Mouse (Mus musculus) cerebellum, postnatal 10 days (tissue): ENCODE data around the gene Pias3.
"Not testable (repeated sequence)": the region's sequence is repeated elsewhere in the genome, so short reads cannot be mapped to it uniquely, and the experiment has no call there.

Experiments used
- DNase-seq, 2 experiments: peaks; one replicate each; pipeline ENCODE4 v3.0.0; 2021; ENCODE audit warnings: mixed read lengths in 2 of 2

Gene Pias3

GRCm38 (mm10) chr3:96696198-96696765 is at the start of gene Pias3:
Pias3 (plus strand) TSS chr3:96696384.
- DNase-seq, result peak; percentile 69 to 82

DNA sequence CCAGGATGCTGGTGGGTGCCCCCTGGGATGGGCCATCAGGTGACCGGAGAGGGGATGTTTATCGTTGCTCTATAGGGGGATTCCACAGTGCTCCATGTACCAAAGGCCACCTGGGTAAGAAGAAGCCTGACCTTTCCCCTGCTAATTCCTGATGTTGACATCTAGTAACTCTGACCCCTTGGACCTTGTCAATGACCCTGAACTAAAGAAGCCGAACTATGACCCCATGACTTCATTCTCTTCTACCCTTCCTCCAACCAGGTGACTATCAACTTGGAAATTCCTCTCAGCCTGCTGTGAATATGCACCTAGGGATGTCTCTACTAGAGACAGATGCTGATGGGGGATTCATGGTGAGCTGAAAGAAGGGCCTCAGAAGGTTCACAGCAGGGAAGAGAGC is 48.8 kb upstream of the Pias3 start:
- no peak for DNase-seq

GRCm38 (mm10) chr3:96660901-96661300 is 35.3 kb upstream of the Pias3 start:
- DNase-seq, result no peak

DNA sequence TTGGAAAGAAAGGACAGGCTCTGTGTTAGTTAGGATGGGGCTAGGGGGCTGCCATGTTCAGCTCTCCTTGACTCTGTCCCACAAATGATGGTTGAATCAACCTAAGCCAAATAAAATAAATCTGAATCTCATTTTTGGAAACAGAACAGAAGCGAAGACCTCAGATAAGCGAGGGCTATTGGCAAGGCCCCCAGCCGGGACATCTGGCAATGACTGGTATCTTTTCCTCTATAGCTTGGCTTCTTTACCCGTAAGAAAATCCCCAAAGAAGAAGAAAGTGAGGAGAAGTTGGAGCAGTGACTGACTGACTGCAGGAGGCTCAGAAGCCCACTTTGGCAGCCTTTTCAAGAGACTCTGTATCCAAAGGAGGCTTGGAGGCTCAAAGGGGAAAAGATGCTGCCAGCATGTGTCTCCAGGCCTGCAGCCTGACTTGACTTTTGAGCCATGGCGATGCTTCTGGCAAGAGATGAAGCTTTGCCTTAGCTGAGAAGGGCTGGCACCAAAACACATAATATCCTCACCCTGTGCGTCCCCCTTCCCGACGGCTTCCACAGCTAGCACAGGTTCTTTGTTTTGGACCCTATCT is 33.4 kb upstream of the Pias3 start:
- DNase-seq, result peak; percentile 54 to 55

GRCm38 (mm10) chr3:96663432-96664239 is 32.5 kb upstream of the Pias3 start:
- peak; percentile 95 to 97 for DNase-seq

DNA sequence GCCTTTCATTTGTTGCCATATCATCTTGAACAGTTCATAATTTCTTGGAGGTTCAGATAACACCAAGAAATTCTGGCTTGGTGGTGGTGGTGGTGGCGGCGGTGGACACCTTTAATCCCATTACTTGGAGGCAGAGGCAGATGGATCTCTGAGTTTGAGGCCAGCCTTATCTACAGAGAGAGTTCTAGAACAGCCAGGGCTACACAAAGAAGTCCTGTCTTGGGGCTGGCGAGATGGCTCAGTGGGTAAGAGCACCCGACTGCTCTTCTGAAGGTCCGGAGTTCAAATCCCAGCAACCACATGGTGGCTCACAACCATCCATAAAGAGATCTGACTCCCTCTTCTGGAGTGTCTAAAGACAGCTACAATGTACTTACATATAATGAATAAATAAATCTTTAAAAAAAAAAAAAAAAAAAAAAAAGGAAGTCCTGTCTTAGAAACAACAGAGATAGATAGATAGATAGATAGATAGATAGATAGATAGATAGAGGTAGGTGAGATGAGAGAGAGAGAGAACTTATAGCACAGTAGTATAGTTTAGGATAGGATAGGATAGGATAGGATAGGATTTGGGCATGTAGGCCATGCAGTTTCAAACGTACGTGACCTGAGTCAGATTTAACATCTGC is 30.3 kb upstream of the Pias3 start:
- not testable (repeated sequence) for DNase-seq

GRCm38 (mm10) chr3:96666916-96667315 is 29.3 kb upstream of the Pias3 start:
- DNase-seq, result no peak

DNA sequence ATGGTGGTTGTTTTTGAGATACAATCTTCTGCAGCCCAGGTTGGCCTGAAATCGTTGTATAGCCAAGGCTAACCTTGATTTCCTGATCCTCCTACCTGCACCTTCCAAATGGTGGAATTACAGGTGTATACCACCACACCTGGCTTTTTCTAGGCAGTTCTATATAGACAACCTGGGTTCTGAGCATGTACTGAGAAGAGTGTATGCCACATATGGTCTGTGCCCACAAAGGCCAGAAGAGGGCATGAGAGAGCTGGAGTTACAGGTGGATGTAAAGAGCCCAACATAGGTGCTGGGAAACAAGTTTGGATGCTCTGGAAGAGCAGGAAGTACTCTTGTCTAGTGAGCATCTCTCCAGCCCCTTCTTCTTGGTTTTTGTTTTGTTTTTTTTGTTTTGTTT is 28.9 kb upstream of the Pias3 start:
- peak; percentile 22 to 32 for DNase-seq

DNA sequence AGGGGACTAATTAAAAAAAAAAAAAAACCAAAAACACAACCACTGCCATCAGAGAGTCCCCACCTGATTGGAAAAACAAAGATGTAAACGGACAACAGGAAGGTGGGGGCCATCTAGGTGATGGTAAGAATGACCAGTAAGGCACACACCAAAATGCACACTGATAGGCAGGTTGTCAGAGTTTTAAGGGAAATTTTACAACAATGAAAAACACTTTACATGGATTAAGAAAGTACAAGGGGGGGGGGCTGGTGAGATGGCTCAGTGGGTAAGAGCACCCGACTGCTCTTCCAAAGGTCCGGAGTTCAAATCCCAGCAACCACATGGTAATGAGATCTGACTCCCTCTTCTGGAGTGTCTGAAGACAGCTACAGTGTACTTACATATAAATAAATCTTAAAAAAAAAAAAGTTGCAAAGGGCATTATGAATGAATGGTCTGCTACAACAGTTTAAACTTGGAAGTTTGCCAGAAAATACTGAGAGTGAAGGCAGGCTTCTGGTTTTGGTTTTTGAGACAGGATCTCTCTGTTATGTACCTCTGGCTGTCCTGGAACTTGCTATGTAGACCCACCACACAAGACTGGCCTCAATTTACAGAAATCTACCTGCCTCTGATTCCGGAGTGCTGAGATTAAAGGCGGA is 27.6 kb upstream of the Pias3 start:
- no peak for DNase-seq

- peak; percentile 89 for DNase-seq
These were observed 26.3 kb upstream of the Pias3 start, which contains the start of gene Ankrd35 for GRCm38 (mm10) chr3:96669727-96670468. Ankrd35 (plus strand) TSS chr3:96670131.

GRCm38 (mm10) chr3:96671519-96671918 is 24.7 kb upstream of the Pias3 start:
- DNase-seq, result no peak

DNA sequence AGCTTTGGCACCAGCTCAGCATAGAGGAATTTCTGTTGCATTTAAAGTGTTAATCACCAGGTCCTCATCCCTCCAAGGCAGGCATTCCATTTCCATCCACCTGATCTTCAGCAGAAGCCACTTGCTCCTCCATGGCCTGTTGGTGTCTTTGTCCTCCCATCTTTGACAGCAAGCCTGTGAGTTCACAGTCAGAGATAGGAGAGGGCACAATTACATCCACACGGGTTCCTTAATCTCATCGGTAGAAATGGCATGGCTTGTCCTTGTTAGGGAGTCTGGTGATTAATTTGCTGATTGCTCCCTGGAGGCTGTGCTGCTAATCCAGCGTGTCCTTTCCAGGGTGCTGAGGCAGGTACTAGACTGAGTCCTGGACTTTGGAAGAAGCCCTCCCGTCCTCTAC is 22.7 kb upstream of the Pias3 start:
- DNase-seq, result no peak

GRCm38 (mm10) chr3:96674442-96674841 is 21.7 kb upstream of the Pias3 start:
- no peak for DNase-seq

DNA sequence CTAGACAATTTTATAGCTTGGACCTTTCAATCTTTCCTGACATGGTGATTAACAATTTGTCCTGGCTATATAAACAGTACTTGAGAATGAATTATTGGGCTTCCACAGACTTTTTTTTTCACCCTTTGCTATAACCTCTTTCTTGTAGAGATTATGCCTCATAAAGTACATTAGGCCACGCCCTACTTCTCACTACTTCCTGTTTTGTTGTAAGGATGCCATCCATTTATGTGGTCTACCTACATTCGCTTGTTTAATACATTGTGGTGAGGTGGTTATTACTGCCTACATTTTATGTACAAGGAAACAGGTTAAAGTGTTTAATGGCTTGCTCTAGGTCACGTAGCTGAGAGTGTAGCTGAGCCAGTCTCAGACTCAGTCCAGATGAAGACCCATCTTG is 21.0 kb upstream of the Pias3 start:
- no peak for DNase-seq

DNA sequence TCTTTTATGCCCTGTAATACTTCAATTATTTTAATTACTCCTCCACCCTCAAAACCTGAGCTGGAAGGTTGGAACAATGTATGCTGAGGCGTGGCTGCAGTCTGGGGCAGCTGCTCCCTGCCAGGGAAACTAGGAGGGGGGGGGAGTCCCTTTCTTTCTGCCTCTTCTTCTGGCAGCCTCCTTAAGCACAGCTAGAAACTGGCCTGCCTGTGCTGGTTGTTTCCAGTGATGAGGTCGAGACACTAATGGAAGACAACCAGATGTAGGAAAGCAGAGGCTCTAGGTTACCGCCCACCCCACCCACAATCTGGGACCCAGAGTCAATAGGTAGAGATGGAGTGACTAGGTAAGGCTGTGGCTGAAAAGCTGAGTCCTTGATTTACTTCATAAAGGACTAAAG is 20.5 kb upstream of the Pias3 start:
- no peak for DNase-seq

DNA sequence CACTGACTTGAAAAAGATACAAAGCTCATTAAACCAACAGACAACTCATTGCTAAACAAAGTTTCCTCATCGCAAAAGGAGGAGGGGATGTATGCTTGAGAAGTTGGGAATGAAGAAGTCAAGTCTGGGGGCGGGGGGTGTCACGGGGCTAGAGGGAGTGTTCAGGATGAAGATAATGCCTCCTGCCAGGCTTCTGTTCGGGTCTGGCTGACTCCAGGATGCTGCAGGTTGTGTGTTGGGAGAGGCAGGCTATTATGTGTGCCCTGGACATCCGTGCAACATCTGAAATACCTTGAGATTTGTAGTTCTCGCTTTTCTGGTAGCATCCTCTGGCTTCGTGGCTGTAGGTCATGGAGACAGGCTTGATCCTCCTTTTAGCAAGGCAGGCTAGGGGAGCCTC is 17.7 kb upstream of the Pias3 start:
- no peak for DNase-seq

GRCm38 (mm10) chr3:96679159-96679674 is 17.0 kb upstream of the Pias3 start:
- no peak for DNase-seq

GRCm38 (mm10) chr3:96680269-96680956 is 15.8 kb upstream of the Pias3 start:
- no peak for DNase-seq

GRCm38 (mm10) chr3:96683496-96683895 is 12.7 kb upstream of the Pias3 start:
- DNase-seq, result no peak

DNA sequence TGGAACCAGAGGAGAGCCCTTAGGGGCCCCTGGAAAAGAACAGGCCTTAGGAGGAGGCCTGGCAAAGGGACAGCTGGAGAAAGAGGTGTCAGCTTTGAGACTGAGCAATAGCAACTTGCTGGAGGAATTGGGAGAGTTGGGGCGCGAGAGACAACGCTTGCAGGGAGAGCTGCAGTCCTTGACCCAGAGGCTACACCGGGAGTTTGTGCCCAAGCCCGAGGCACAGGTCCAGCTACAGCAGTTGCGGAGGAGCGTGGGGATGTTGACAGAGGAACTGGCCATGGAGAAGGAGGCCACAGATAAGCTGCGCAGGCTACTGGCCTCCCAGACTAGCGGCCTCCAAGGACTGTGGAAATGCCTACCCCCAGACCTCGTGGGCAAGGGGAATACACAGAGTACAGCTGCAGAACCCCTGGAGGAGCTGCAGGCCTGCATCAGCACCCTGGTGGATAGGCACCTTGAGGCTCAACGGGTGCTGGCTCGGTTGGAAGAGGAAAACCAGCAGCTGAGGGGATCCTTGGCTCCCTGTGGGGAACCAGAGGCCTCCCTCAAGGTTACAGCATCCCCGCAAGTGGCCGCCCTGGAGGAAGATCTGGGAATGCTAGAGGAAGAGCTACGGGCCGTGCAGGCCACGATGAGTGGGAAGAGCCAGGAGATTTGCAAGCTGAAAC is 11.9 kb upstream of the Pias3 start:
- no peak for DNase-seq

GRCm38 (mm10) chr3:96684822-96685156 is 11.4 kb upstream of the Pias3 start:
- DNase-seq, result peak; percentile 37 to 51
